ENCODE assay signal across 8 mouse cellular contexts in genomic region chr2:118701971-118702882, GRCm38 (mm10). TPM values are rescaled to one million over a fixed set of nuclear protein-coding genes. Genes with fewer than 3 reads are reported as not detected.
A peak's percentile ranks its signal among the peaks of the same experiment; 100 is the strongest.
DNase-seq lines count a peak whose midpoint lies in the region; ATAC-seq lines count a peak whose summit lies in the region.

No protein-coding gene starts in this region.

- no peak overlapping the region for H3K9ac ChIP-seq in kidney, embryonic 15.5 days
- H3K9ac ChIP-seq in hindbrain, embryonic 14.5 days: no peak overlapping the region
- H3K9ac ChIP-seq in midbrain, embryonic 16.5 days (ENCODE audit: low read depth, low read length): peak overlapping the region; percentile 40

- DNase-seq in kidney, adult 9 months: no peak
- DNase-seq in hindbrain, embryonic 14.5 days (ENCODE audit: low spot score): no peak

- H3K27me3 ChIP-seq in kidney, embryonic 15.5 days: peaks cover 94% of the 10 kb centered on the region
- peaks cover 93% of the 10 kb centered on the region for H3K27me3 ChIP-seq in hindbrain, embryonic 14.5 days (ENCODE audit: control insufficient read depth, insufficient read depth, low read length)
- H3K27me3 ChIP-seq in midbrain, embryonic 16.5 days (ENCODE audit: control insufficient read depth, insufficient read depth, low read depth, low read length): peaks cover 80% of the 10 kb centered on the region

- H3K9me3 ChIP-seq in kidney, embryonic 15.5 days (replicated peaks): no peaks in the 10 kb centered on the region
- no peaks in the 10 kb centered on the region for H3K9me3 ChIP-seq in hindbrain, embryonic 14.5 days (ENCODE audit: control insufficient read depth, low read length)
- H3K9me3 ChIP-seq in midbrain, embryonic 16.5 days (replicated peaks; ENCODE audit: control insufficient read depth, low read length, poor library complexity, severe bottlenecking): no peaks in the 10 kb centered on the region

- H3K4me1 ChIP-seq in kidney, embryonic 15.5 days: peaks cover 58% of the 10 kb centered on the region
- H3K4me1 ChIP-seq in brown adipose tissue, adult 24 weeks (ENCODE audit: control insufficient read depth, insufficient read depth, insufficient read length, low read length): peaks cover 5% of the 10 kb centered on the region; the same call in 1 of the 2 replicates
- H3K4me1 ChIP-seq in hindbrain, embryonic 14.5 days (replicated peaks; ENCODE audit: control insufficient read depth, insufficient read depth, low read length): peaks cover 30% of the 10 kb centered on the region
- peaks cover 32% of the 10 kb centered on the region for H3K4me1 ChIP-seq in midbrain, embryonic 16.5 days (ENCODE audit: control insufficient read depth, insufficient read depth, low read length)

- no peak; the same call in 1 of the 2 replicates for ATAC-seq in kidney, embryonic 15.5 days (replicated peaks; ENCODE audit: low FRiP score)
- no peak for ATAC-seq in hindbrain, embryonic 14.5 days (ENCODE audit: low FRiP score)
- ATAC-seq in midbrain, embryonic 16.5 days: 0 out of 2 replicates have a peak, but pooled peaks have one; percentile 3
- ATAC-seq in CD4-positive, CD25-positive, alpha-beta regulatory T cell, adult 4 months: no peak
- ATAC-seq in frontal cortex, adult (ENCODE audit: low TSS enrichment): no peak
- ATAC-seq in inflammation-experienced regulatory T-cells, adult 6 months: no peak

- no peaks in the 10 kb centered on the region for H3K36me3 ChIP-seq in kidney, embryonic 15.5 days
- H3K36me3 ChIP-seq in hindbrain, embryonic 14.5 days (replicated peaks; ENCODE audit: control insufficient read depth, insufficient read depth): no peaks in the 10 kb centered on the region
- H3K36me3 ChIP-seq in midbrain, embryonic 16.5 days (ENCODE audit: control insufficient read depth, insufficient read depth, low read length): no peaks in the 10 kb centered on the region

- peak overlapping the region; percentile 49 for H3K4me3 ChIP-seq in kidney, embryonic 15.5 days (replicated peaks)
- H3K4me3 ChIP-seq in brown adipose tissue, adult 24 weeks (ENCODE audit: insufficient read depth, low read depth, low read length): peak overlapping the region; percentile 44
- peak overlapping the region; percentile 34 for H3K4me3 ChIP-seq in hindbrain, embryonic 14.5 days (replicated peaks; ENCODE audit: low read length)
- peak overlapping the region; percentile 39 for H3K4me3 ChIP-seq in midbrain, embryonic 16.5 days (ENCODE audit: low read depth, low read length)

- 4% methylated on average over 51 of the region's 51 CpGs for WGBS in kidney, embryonic 15.5 days
- WGBS in hindbrain, embryonic 14.5 days: 2% methylated on average over 51 of the region's 51 CpGs
- 3% methylated on average over 51 of the region's 51 CpGs for WGBS in midbrain, embryonic 16.5 days

- H3K4me2 ChIP-seq in kidney, embryonic 15.5 days: peak overlapping the region; percentile 82
- H3K4me2 ChIP-seq in hindbrain, embryonic 14.5 days (replicated peaks): peak overlapping the region; percentile 63
- H3K4me2 ChIP-seq in midbrain, embryonic 16.5 days (ENCODE audit: low read length): peak overlapping the region; percentile 64

- no peak overlapping the region for H3K27ac ChIP-seq in kidney, embryonic 15.5 days
- H3K27ac ChIP-seq in brown adipose tissue, adult 24 weeks (replicated peaks; ENCODE audit: low read depth, low read length): no peak overlapping the region
- H3K27ac ChIP-seq in hindbrain, embryonic 14.5 days: no peak overlapping the region
- H3K27ac ChIP-seq in midbrain, embryonic 16.5 days (ENCODE audit: low read length): no peak overlapping the region

RNA-seq across cellular contexts. Expression of gene Ankrd63, which starts 1.5 kb away (rescaled TPM):
- 0.28 and 0.39 TPM in 2 replicates for polyA plus RNA-seq in kidney, embryonic 15.5 days (2015; fragmentation: Nextera tagmentation; extraction: Ambion mirVana)
- not detected in 2 replicates for polyA plus RNA-seq in brown adipose tissue, adult 24 weeks (2012; ENCODE audit: insufficient read depth, insufficient read length, missing spikeins)
- not detected in 2 replicates for polyA plus RNA-seq in hindbrain, embryonic 14.5 days (2014; fragmentation: Nextera tagmentation; extraction: Ambion mirVana)
- not detected in 2 replicates for polyA plus RNA-seq in midbrain, embryonic 16.5 days (2015; fragmentation: Nextera tagmentation; extraction: Ambion mirVana)
- polyA plus RNA-seq in CD4-positive, CD25-positive, alpha-beta regulatory T cell, adult 4 months (2017; shearing (Covaris generic)): not detected
- not detected for polyA plus RNA-seq in inflammation-experienced regulatory T-cells, adult 6 months (2017; shearing (Covaris generic))

RNA-seq across cellular contexts. Expression of gene Plcb2, which starts 26.0 kb away (rescaled TPM):
- 1.5 and 1.9 TPM in 2 replicates for polyA plus RNA-seq in kidney, embryonic 15.5 days (2015; fragmentation: Nextera tagmentation; extraction: Ambion mirVana)
- polyA plus RNA-seq in brown adipose tissue, adult 24 weeks (2012; ENCODE audit: insufficient read depth, insufficient read length, missing spikeins): 0.67 and 0.71 TPM in 2 replicates
- 0.54 and 0.69 TPM in 2 replicates for polyA plus RNA-seq in hindbrain, embryonic 14.5 days (2014; fragmentation: Nextera tagmentation; extraction: Ambion mirVana)
- 0.44 and 0.50 TPM in 2 replicates for polyA plus RNA-seq in midbrain, embryonic 16.5 days (2015; fragmentation: Nextera tagmentation; extraction: Ambion mirVana)
- polyA plus RNA-seq in CD4-positive, CD25-positive, alpha-beta regulatory T cell, adult 4 months (2017; shearing (Covaris generic)): 10 to 100 TPM; 15.7 to 20.8 TPM
- 10 to 100 TPM in 2 of 3 experiments, 1 to 10 TPM in 1; 8.2 to 18.9 (median 18.4) TPM for polyA plus RNA-seq in inflammation-experienced regulatory T-cells, adult 6 months (2017; shearing (Covaris generic))

RNA-seq across cellular contexts. Expression of gene Pak6, which starts 39.1 kb away (rescaled TPM):
- 0.84 and 1.3 TPM in 2 replicates for polyA plus RNA-seq in kidney, embryonic 15.5 days (2015; fragmentation: Nextera tagmentation; extraction: Ambion mirVana)
- not detected in 2 replicates for polyA plus RNA-seq in brown adipose tissue, adult 24 weeks (2012; ENCODE audit: insufficient read depth, insufficient read length, missing spikeins)
- 39.9 and 41.7 TPM in 2 replicates for polyA plus RNA-seq in hindbrain, embryonic 14.5 days (2014; fragmentation: Nextera tagmentation; extraction: Ambion mirVana)
- 62.7 and 65.5 TPM in 2 replicates for polyA plus RNA-seq in midbrain, embryonic 16.5 days (2015; fragmentation: Nextera tagmentation; extraction: Ambion mirVana)
- 1 to 10 TPM in 1 of 2 experiments, under 1 TPM in 1; 0.13 to 1.3 TPM for polyA plus RNA-seq in CD4-positive, CD25-positive, alpha-beta regulatory T cell, adult 4 months (2017; shearing (Covaris generic))
- under 1 TPM in 2 of 3 experiments, not detected in 1; 0.15 to 0.60 TPM for polyA plus RNA-seq in inflammation-experienced regulatory T-cells, adult 6 months (2017; shearing (Covaris generic))

RNA-seq across cellular contexts. Expression of gene Inafm2, which starts 43.3 kb away (rescaled TPM):
- 14.0 and 15.6 TPM in 2 replicates for polyA plus RNA-seq in kidney, embryonic 15.5 days (2015; fragmentation: Nextera tagmentation; extraction: Ambion mirVana)
- 41.7 and 48.7 TPM in 2 replicates for polyA plus RNA-seq in brown adipose tissue, adult 24 weeks (2012; ENCODE audit: insufficient read depth, insufficient read length, missing spikeins)
- polyA plus RNA-seq in hindbrain, embryonic 14.5 days (2014; fragmentation: Nextera tagmentation; extraction: Ambion mirVana): 29.5 and 30.6 TPM in 2 replicates
- polyA plus RNA-seq in midbrain, embryonic 16.5 days (2015; fragmentation: Nextera tagmentation; extraction: Ambion mirVana): 17.9 and 18.9 TPM in 2 replicates
- 10 to 100 TPM; 18.6 to 20.6 TPM for polyA plus RNA-seq in CD4-positive, CD25-positive, alpha-beta regulatory T cell, adult 4 months (2017; shearing (Covaris generic))
- polyA plus RNA-seq in inflammation-experienced regulatory T-cells, adult 6 months (2017; shearing (Covaris generic)): 10 to 100 TPM; 28.1 to 40.7 (median 28.2) TPM

Comparison
In these comparisons a context has a peak if more than half of its experiments do, and no peak if none do; other contexts are left out.
1. RNA of gene Pak6, which starts 39.1 kb away (polyA plus RNA-seq): 62.7 to 65.5 TPM in midbrain, embryonic 16.5 days and 39.9 to 41.7 TPM in hindbrain, embryonic 14.5 days; 0.13 to 1.3 TPM in CD4-positive, CD25-positive, alpha-beta regulatory T cell, adult 4 months, 0.84 to 1.3 TPM in kidney, embryonic 15.5 days, 0.15 to 0.60 TPM in inflammation-experienced regulatory T-cells, adult 6 months and not detected in brown adipose tissue, adult 24 weeks; every median in the first group is over 10 times any median in the second.
2. Peak in every context shown above with its lines, with median percentiles within 50 percentile points of each other: H3K4me2 ChIP-seq and H3K4me3 ChIP-seq.